Mouse (Mus musculus): ENCODE data around the gene Hdhd3. TPM values are rescaled to one million over a fixed set of nuclear protein-coding genes. Genes with fewer than 3 reads are reported as not detected.

The Hdhd3 gene
- polyA plus RNA-seq, 1 experiment from 2014 or later, result 14.8 TPM

DNA sequence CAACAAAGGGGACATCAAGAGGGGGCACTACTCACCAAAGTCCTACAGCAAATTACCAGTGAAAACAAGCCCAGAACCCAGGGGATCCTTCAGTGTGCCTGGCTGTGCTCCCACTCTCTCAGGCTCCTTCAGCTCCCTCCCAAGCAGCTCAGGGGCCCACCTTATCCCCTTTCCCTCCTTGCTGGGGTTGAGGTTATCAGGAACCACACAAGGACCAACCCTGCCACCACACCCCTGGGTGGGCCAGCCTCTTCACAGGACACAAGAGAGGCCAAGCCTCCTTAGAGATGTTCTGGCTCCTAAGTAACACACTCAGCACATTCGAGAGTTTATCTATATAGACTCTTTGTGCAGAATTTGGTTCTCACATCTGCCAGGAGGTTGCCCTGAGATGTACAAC is 13.3 kb upstream of the Hdhd3 start:
- H3K27ac ChIP-seq (ENCODE audit: low read depth, low read length), result 0 out of 2 replicates have a peak overlapping the region, but pooled peaks have one; percentile 27
- ATAC-seq (ENCODE audit: insufficient read depth, low FRiP score, low TSS enrichment) (no peak), DNase-seq (ENCODE audit: low spot score) (no peak)
- H3K4me1 ChIP-seq (ENCODE audit: control insufficient read depth, insufficient read depth, low read length), result peaks cover 12% of the 10 kb centered on the region
- H3K27me3 ChIP-seq (ENCODE audit: control insufficient read depth, insufficient read depth, low read length), result no peaks in the 10 kb centered on the region
- no peak overlapping the region for H3K9ac ChIP-seq (ENCODE audit: low read length)
- no peak overlapping the region for H3K4me2 ChIP-seq (ENCODE audit: low read depth)
- WGBS, result 76% methylated on average over 1 of the region's 1 CpGs
- H3K4me3 ChIP-seq (ENCODE audit: low read depth, low read length), result no peak overlapping the region
- H3K36me3 ChIP-seq (ENCODE audit: control insufficient read depth, insufficient read depth, low read length), result peaks cover 4% of the 10 kb centered on the region
- no peaks in the 10 kb centered on the region for H3K9me3 ChIP-seq (ENCODE audit: control insufficient read depth, low read length)

- peaks cover 12% of the 10 kb centered on the region for H3K4me1 ChIP-seq (ENCODE audit: control insufficient read depth, insufficient read depth, low read length)
- H3K27me3 ChIP-seq (ENCODE audit: control insufficient read depth, insufficient read depth, low read length), result no peaks in the 10 kb centered on the region
- DNase-seq (ENCODE audit: low spot score) (no peak), ATAC-seq (ENCODE audit: insufficient read depth, low FRiP score, low TSS enrichment) (no peak)
- H3K9me3 ChIP-seq (ENCODE audit: control insufficient read depth, low read length), result no peaks in the 10 kb centered on the region
- WGBS, result 37% methylated on average over 2 of the region's 2 CpGs
- peaks cover 9% of the 10 kb centered on the region for H3K36me3 ChIP-seq (ENCODE audit: control insufficient read depth, insufficient read depth, low read length)
- no peak overlapping the region for H3K4me3 ChIP-seq (ENCODE audit: low read depth, low read length)
- no peak overlapping the region for H3K4me2 ChIP-seq (ENCODE audit: low read depth)
- no peak overlapping the region for H3K27ac ChIP-seq (ENCODE audit: low read depth, low read length)
- H3K9ac ChIP-seq (ENCODE audit: low read length), result no peak overlapping the region
Observed at GRCm38 (mm10) chr4:62516079-62516478, 12.8 kb upstream of the Hdhd3 start.

- DNase-seq (ENCODE audit: low spot score) (no peak), ATAC-seq (ENCODE audit: insufficient read depth, low FRiP score, low TSS enrichment) (no peak)
- Histone ChIP-seq H3K4me3 (ENCODE audit: low read depth, low read length) (no peak overlapping the region), H3K4me1 (ENCODE audit: control insufficient read depth, insufficient read depth, low read length) (peaks cover 12% of the 10 kb centered on the region), H3K9ac (ENCODE audit: low read length) (no peak overlapping the region; the same call in 1 of the 2 replicates), H3K27ac (ENCODE audit: low read depth, low read length) (no peak overlapping the region), H3K27me3 (ENCODE audit: control insufficient read depth, insufficient read depth, low read length) (no peaks in the 10 kb centered on the region), H3K9me3 (ENCODE audit: control insufficient read depth, low read length) (no peaks in the 10 kb centered on the region), H3K4me2 (ENCODE audit: low read depth) (no peak overlapping the region), H3K36me3 (ENCODE audit: control insufficient read depth, insufficient read depth, low read length) (peaks cover 9% of the 10 kb centered on the region)
- WGBS, result 84% methylated on average over 3 of the region's 3 CpGs
Observed at GRCm38 (mm10) chr4:62515490-62515889, 12.2 kb upstream of the Hdhd3 start.

DNA sequence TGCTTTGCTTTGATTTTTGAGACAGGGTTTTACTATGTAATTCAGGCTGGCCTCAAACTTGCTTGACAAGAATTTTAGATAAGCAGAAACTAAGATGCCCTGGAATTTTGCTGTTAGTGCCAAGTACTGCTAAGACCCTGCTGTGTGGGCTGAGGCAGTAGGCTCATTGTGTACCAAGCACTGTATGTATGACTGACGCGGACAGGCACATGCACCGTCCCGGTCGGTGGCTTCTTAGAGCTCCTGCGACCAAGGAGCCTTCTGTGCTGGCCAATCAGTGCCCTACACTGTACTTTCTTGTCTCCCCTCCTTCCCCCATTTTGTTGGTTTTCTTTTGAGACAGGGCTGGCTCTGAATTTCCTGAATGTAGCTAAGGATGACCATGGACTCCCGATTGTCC is 11.7 kb upstream of the Hdhd3 start:
- H3K36me3 ChIP-seq (ENCODE audit: control insufficient read depth, insufficient read depth, low read length), result peaks cover 9% of the 10 kb centered on the region
- DNase-seq (ENCODE audit: low spot score), result no peak
- no peaks in the 10 kb centered on the region for H3K27me3 ChIP-seq (ENCODE audit: control insufficient read depth, insufficient read depth, low read length)
- ATAC-seq (ENCODE audit: insufficient read depth, low FRiP score, low TSS enrichment), result no peak
- 87% methylated on average over 7 of the region's 7 CpGs for WGBS
- no peak overlapping the region for H3K4me2 ChIP-seq (ENCODE audit: low read depth)
- no peak overlapping the region for H3K27ac ChIP-seq (ENCODE audit: low read depth, low read length)
- peaks cover 12% of the 10 kb centered on the region for H3K4me1 ChIP-seq (ENCODE audit: control insufficient read depth, insufficient read depth, low read length)
- no peaks in the 10 kb centered on the region for H3K9me3 ChIP-seq (ENCODE audit: control insufficient read depth, low read length)
- H3K4me3 ChIP-seq (ENCODE audit: low read depth, low read length), result no peak overlapping the region
- H3K9ac ChIP-seq (ENCODE audit: low read length), result no peak overlapping the region

DNA sequence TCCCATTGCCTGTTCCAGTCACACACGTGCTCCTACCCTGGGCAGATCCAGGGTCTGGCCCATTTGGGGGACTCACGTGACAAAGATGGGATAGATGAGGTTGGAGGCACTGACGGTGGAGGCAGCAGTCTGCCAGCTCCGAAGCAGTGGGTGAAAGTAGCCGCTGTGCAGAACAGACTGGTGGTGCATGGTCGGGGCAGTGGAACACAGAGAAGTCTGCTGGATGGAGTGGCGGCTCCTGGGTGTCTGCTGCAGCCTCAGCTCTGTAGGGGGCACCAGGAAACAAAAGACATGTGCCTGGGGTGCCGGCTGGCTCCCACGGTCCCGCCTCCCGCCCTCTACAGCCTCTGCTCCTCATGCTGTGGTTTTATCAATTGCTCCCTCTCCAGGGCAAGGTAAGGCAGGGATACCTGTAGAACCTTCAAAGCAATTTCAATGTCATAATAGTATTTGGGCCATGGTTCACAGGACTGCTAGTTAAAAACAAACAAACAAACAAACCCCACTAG is 10.8 kb upstream of the Hdhd3 start:
- peaks cover 9% of the 10 kb centered on the region for H3K4me1 ChIP-seq (ENCODE audit: control insufficient read depth, insufficient read depth, low read length)
- no peaks in the 10 kb centered on the region for H3K9me3 ChIP-seq (ENCODE audit: control insufficient read depth, low read length)
- no peak overlapping the region for H3K27ac ChIP-seq (ENCODE audit: low read depth, low read length)
- H3K4me2 ChIP-seq (ENCODE audit: low read depth), result no peak overlapping the region
- ATAC-seq (ENCODE audit: insufficient read depth, low FRiP score, low TSS enrichment), result no peak
- WGBS, result 60% methylated on average over 11 of the region's 11 CpGs
- H3K4me3 ChIP-seq (ENCODE audit: low read depth, low read length), result no peak overlapping the region
- H3K36me3 ChIP-seq (ENCODE audit: control insufficient read depth, insufficient read depth, low read length), result peaks cover 12% of the 10 kb centered on the region
- no peak for DNase-seq (ENCODE audit: low spot score)
- H3K27me3 ChIP-seq (ENCODE audit: control insufficient read depth, insufficient read depth, low read length), result no peaks in the 10 kb centered on the region
- no peak overlapping the region for H3K9ac ChIP-seq (ENCODE audit: low read length)

DNA sequence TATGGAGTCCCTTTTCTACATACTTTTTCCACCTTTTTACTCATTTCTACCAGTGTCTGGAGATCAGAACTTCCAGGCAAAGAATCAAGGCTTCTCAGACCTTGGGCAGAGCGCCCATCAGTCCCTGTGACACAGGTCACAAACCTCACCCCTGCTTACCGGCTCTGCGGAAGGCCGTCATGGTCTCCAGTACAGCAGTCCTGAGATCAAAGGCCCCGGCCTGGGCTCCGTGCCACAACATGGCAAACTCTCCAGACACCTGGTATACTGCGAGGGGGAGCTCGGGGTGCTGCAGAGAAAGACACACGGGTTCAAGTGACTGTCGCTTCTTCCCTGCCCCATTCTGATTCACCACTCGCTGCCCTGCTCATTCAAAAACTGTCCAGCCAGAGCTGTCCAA is 6.7 kb upstream of the Hdhd3 start:
- H3K27ac ChIP-seq (ENCODE audit: low read depth, low read length), result no peak overlapping the region
- no peaks in the 10 kb centered on the region for H3K27me3 ChIP-seq (ENCODE audit: control insufficient read depth, insufficient read depth, low read length)
- DNase-seq (ENCODE audit: low spot score) (no peak), ATAC-seq (ENCODE audit: insufficient read depth, low FRiP score, low TSS enrichment) (no peak)
- no peak overlapping the region for H3K4me3 ChIP-seq (ENCODE audit: low read depth, low read length)
- 91% methylated on average over 11 of the region's 11 CpGs for WGBS
- no peaks in the 10 kb centered on the region for H3K9me3 ChIP-seq (ENCODE audit: control insufficient read depth, low read length)
- H3K4me1 ChIP-seq (ENCODE audit: control insufficient read depth, insufficient read depth, low read length), result no peaks in the 10 kb centered on the region
- H3K9ac ChIP-seq (ENCODE audit: low read length), result no peak overlapping the region
- no peak overlapping the region for H3K4me2 ChIP-seq (ENCODE audit: low read depth)
- peaks cover 16% of the 10 kb centered on the region for H3K36me3 ChIP-seq (ENCODE audit: control insufficient read depth, insufficient read depth, low read length)

DNA sequence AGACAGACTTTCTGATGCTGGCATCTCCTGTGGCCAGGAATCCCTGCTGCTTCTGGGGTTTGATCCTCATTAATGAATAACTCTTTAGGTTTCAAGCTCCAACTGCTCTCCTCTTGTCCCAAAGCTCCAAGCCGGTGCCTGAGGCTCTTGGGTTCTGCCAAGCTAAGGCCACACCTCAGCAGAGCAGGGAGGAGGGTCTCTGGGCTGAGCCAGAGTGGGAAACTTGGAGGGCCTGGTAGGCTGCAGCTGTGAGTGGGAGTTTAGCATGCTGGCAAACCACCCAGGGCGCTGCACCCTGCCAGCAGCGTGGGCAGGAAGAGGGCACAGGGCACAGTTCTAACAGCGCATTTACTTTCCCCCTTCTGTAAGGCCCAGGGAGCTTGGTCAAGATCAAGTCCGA is 5.6 kb upstream of the Hdhd3 start:
- no peak overlapping the region for H3K4me3 ChIP-seq (ENCODE audit: low read depth, low read length)
- H3K4me1 ChIP-seq (ENCODE audit: control insufficient read depth, insufficient read depth, low read length), result no peaks in the 10 kb centered on the region
- H3K36me3 ChIP-seq (ENCODE audit: control insufficient read depth, insufficient read depth, low read length), result peaks cover 16% of the 10 kb centered on the region
- no peak overlapping the region for H3K4me2 ChIP-seq (ENCODE audit: low read depth)
- WGBS, result 91% methylated on average over 5 of the region's 5 CpGs
- no peak for DNase-seq (ENCODE audit: low spot score)
- no peak overlapping the region for H3K9ac ChIP-seq (ENCODE audit: low read length)
- no peak overlapping the region for H3K27ac ChIP-seq (ENCODE audit: low read depth, low read length)
- no peaks in the 10 kb centered on the region for H3K27me3 ChIP-seq (ENCODE audit: control insufficient read depth, insufficient read depth, low read length)
- no peak for ATAC-seq (ENCODE audit: insufficient read depth, low FRiP score, low TSS enrichment)
- no peaks in the 10 kb centered on the region for H3K9me3 ChIP-seq (ENCODE audit: control insufficient read depth, low read length)

DNA sequence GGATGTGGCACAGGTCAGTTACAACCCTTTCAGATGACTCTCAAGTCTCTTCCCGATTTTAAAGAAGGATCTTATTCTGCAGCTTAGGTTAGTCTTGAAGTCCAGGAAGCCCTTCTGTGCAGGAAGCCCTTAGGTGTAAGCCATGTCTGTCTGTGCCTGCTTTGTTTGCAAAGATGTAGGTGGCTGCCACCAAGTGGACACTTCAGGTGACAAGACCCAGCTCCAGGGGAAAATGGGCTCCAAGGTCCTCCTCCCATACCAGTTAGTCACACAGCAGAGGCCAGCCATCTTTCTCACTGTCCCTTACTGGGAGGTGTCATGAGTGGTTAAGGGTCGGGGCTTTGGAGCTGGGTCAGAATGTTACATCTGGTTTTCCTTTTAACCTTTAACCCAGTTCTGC is 3.5 kb upstream of the Hdhd3 start:
- DNase-seq (ENCODE audit: low spot score), result no peak
- no peaks in the 10 kb centered on the region for H3K9me3 ChIP-seq (ENCODE audit: control insufficient read depth, low read length)
- H3K4me1 ChIP-seq (ENCODE audit: control insufficient read depth, insufficient read depth, low read length), result no peaks in the 10 kb centered on the region
- no peak for ATAC-seq (ENCODE audit: insufficient read depth, low FRiP score, low TSS enrichment)
- no peak overlapping the region for H3K9ac ChIP-seq (ENCODE audit: low read length)
- 68% methylated on average over 2 of the region's 2 CpGs for WGBS
- no peaks in the 10 kb centered on the region for H3K27me3 ChIP-seq (ENCODE audit: control insufficient read depth, insufficient read depth, low read length)
- H3K4me2 ChIP-seq (ENCODE audit: low read depth), result no peak overlapping the region
- no peak overlapping the region for H3K4me3 ChIP-seq (ENCODE audit: low read depth, low read length)
- H3K36me3 ChIP-seq (ENCODE audit: control insufficient read depth, insufficient read depth, low read length), result peaks cover 13% of the 10 kb centered on the region
- H3K27ac ChIP-seq (ENCODE audit: low read depth, low read length), result no peak overlapping the region

DNA sequence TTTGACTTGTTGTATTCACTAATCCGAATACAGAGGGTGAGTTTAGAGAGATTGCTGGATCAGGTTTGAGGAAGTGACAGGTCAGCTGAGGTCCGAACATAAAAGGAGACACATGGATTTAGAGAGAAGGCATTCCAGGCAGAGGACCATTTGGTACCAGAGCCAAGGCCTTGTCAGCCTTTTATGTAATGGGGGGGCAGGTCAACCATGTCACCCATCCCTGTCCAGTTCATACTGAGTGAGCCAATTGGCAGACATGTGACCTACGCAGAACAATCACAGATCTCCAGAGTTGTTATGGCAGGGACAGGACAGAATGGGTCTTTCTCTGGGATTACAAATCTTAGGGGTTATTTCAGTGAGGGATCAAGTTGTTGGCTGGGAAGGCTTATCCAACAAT is 2.7 kb upstream of the Hdhd3 start:
- peaks cover 7% of the 10 kb centered on the region; the same call in 1 of the 2 replicates for H3K36me3 ChIP-seq (ENCODE audit: control insufficient read depth, insufficient read depth, low read length)
- H3K27ac ChIP-seq (ENCODE audit: low read depth, low read length), result no peak overlapping the region
- no peak overlapping the region for H3K9ac ChIP-seq (ENCODE audit: low read length)
- ATAC-seq (ENCODE audit: insufficient read depth, low FRiP score, low TSS enrichment), result no peak
- 75% methylated on average over 3 of the region's 3 CpGs for WGBS
- no peaks in the 10 kb centered on the region for H3K9me3 ChIP-seq (ENCODE audit: control insufficient read depth, low read length)
- H3K4me1 ChIP-seq (ENCODE audit: control insufficient read depth, insufficient read depth, low read length), result peaks cover 3% of the 10 kb centered on the region; the same call in 1 of the 2 replicates
- H3K27me3 ChIP-seq (ENCODE audit: control insufficient read depth, insufficient read depth, low read length), result no peaks in the 10 kb centered on the region
- no peak overlapping the region for H3K4me3 ChIP-seq (ENCODE audit: low read depth, low read length)
- no peak for DNase-seq (ENCODE audit: low spot score)
- no peak overlapping the region for H3K4me2 ChIP-seq (ENCODE audit: low read depth)
